Mouse (Mus musculus) adrenal gland, adult 18-20 months (tissue): Measurements from ENCODE around the gene Scamp1. TPM values are rescaled to one million over a fixed set of nuclear protein-coding genes. Genes with fewer than 3 reads are reported as not detected.
A peak's percentile ranks its signal among the peaks of the same experiment; 100 is the strongest.

ENCODE experiments used
- DNase-seq, 2 experiments: peaks; one replicate each; pipeline ENCODE4 v3.0.0; 2021 to 2022; ENCODE audit warnings: low spot score in 2 of 2
- total RNA-seq, 2 experiments: library from RNA; stranded (reverse); gene quantifications; 1 replicate in 1 of 2; 2 replicates in 1 of 2; pipeline ENCODE4 v1.2.3; 2021

The Scamp1 gene
- total RNA-seq, 2 experiments from 2014 or later: 49.0 to 83.0 TPM

- peak; percentile 43 to 47 for DNase-seq
Measured at GRCm38 (mm10) chr13:94284543-94285269, 951 bp downstream of the Scamp1 start.

DNA sequence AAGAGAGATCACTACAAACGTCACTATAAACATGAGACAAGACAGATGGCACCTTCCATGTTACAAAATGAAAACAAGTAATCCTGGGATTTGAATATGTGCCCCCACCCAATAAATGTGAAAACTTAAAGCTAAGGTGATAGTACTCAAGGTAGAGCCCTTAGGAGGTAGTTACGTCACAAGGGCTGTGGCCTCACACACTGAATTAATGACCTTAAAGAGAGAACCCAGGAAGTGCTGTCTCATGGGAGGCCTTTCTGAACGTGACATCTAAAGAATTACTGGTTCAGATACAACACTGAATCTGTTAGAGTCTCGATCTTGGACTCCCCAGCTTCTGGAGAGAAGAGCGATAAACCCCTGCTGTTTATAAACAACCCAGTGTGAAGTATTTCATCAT lies 6.2 kb downstream of the Scamp1 start:
- no peak for DNase-seq

DNA sequence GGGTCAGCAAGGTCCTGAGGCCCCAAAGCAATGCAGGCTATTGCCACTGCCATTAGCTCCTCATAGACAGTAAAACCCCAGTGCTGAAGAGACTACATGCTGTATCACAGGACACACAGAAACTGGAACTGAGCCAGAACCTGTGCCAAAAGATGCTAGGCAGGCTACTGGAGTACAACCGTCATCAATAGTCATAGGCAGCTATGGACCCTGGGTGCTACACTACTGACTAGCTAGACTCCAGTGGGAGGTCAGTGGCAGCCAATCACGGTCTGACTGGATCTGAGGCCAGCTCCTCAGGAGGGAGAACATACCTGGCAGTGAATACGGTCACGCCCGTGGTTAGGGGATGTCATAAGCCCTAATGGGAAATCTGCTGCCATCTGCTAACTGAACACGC lies 14.4 kb downstream of the Scamp1 start:
- no peak for DNase-seq

GRCm38 (mm10) chr13:94268201-94268600 lies 17.5 kb downstream of the Scamp1 start:
- no peak for DNase-seq

GRCm38 (mm10) chr13:94267190-94267589 lies 18.5 kb downstream of the Scamp1 start:
- no peak for DNase-seq

- DNase-seq: no peak
Measured at GRCm38 (mm10) chr13:94266530-94266929, 19.1 kb downstream of the Scamp1 start.

- no peak for DNase-seq
Measured at GRCm38 (mm10) chr13:94265291-94265690, 20.4 kb downstream of the Scamp1 start.

- no peak for DNase-seq
Measured at GRCm38 (mm10) chr13:94263943-94264342, 21.7 kb downstream of the Scamp1 start.

- DNase-seq: peak in 1 of 2 experiments; percentile 32
Measured at GRCm38 (mm10) chr13:94262551-94262950, 23.1 kb downstream of the Scamp1 start.

DNA sequence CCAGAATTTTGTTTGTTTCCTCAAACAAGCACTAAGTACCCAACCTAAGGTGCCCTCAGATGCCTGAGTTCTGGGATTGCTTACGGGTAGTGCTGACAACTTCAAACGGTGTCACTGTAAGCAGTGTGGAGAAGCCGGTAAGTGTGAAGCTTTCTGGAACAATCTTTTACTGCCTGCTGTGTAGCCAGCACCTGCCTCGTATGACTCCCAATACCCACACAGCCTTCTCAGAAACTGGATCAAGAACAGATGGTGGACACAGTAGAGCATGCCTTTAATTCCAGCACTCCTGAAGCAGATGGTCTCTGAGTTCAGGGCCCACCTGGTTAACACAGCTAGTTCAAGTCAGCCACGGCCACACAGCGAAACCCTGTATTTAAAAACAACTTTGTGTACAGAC lies 24.0 kb downstream of the Scamp1 start:
- no peak for DNase-seq

GRCm38 (mm10) chr13:94260961-94261360 lies 24.7 kb downstream of the Scamp1 start:
- no peak for DNase-seq

DNA sequence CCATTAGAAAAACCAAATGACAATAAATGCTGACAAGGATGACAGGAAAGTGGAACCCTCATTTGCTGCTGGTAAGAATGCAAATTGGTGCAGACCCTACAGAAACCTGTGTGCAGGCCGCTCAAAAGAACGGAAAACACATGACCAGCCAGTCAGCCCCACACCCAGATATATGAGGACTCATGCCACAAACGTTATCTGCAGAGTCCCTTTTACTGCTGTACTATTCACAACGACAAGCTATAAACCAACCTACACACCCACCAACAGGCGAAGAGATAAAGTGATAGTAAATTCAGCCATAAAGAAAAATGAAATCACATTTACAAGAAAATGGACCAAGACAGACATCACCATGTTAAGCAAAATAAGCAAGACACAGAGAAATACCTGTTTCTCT lies 26.4 kb downstream of the Scamp1 start:
- no peak for DNase-seq

GRCm38 (mm10) chr13:94258530-94258929 lies 27.1 kb downstream of the Scamp1 start:
- DNase-seq: no peak

GRCm38 (mm10) chr13:94257711-94258110 lies 27.9 kb downstream of the Scamp1 start:
- no peak for DNase-seq

- DNase-seq: no peak
Measured at GRCm38 (mm10) chr13:94255176-94255575, 30.5 kb downstream of the Scamp1 start.

DNA sequence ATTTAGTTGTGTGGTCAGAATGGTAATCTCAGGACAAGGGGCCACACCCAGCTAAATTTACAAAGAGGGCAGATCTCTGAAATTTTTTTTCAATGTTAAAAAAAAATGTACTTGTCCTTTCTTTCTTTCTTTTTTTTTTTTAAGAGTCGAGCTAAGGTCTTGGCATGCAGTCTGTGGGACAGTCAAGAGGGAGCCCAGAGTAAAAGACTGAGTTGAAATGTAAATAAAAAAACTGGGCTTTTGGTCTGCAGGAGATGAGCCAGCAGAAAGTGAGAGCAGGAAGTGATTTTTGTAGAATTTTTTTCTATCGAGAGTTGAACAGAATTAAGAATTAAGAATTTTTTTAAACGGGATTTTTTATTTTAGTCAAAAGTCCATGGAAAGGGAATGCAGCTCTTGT lies 31.4 kb downstream of the Scamp1 start:
- no peak for DNase-seq

DNA sequence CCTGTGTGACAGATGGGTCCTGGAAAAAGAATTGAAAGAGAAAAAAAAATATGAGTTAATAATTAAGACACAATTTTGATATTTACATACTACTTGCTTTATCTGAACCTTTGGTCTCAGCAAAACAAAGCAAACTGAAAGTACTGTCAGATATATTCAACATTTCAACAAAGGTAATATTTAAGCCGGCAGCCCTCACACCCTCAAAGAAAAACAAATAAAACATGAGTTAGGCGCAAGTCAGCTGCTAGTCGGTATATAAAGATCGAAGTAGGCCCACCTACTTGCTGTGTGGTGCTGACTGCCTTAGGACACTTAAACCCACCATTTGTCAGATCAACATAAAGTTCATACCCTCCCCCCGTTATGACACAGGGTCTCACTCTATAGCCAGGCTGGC lies 32.6 kb downstream of the Scamp1 start:
- DNase-seq: no peak

GRCm38 (mm10) chr13:94250761-94251160 lies 34.9 kb downstream of the Scamp1 start:
- DNase-seq: no peak

DNA sequence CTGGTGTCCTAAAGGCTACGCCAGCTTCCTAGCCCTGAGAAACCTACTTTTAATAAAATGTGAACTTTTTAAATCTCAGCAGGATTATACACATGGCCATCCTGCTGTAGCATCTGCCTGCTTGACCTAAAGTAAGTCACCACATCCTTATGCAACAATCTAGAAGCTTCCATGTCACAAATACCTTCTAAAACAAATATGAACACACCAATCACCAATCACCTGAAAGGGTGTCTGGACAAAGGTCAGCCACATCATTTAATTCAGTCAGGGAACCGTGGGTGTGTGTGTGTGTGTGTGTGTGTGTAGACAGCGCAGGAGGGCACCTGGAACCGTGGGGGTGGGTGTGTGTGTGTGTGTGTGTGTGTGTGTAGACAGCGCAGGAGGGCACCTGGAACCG lies 35.5 kb downstream of the Scamp1 start:
- DNase-seq: no peak

GRCm38 (mm10) chr13:94242897-94243296 lies 42.8 kb downstream of the Scamp1 start:
- no peak for DNase-seq

- no peak for DNase-seq
Measured at GRCm38 (mm10) chr13:94241892-94242524, 43.6 kb downstream of the Scamp1 start.

- DNase-seq: no peak
Measured at GRCm38 (mm10) chr13:94240873-94241272, 44.8 kb downstream of the Scamp1 start.

DNA sequence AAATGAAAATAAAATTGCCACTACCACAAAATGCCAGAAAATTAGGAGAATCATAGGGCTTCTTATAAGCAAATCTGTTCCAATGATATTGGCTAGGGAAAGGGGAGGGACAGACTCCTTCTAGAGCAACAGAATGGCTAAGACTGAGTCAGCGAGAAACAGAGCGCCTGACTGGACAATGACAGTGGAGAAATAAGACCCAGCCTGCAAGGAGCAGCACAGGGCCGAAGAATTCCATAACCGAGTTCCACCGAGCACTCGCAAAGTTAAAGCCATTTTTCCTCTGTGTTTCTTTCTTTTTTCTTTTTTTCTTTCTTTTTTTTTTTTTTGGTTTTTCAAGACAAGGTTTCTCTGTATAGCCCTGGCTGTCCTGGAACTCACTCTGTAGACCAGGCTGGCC lies 45.5 kb downstream of the Scamp1 start:
- DNase-seq: no peak
